Mouse (Mus musculus): ENCODE data around the gene Mphosph9. TPM values are rescaled to one million over a fixed set of nuclear protein-coding genes. Genes with fewer than 3 reads are reported as not detected.
A peak's percentile ranks its signal among the peaks of the same experiment; 100 is the strongest.
"Not testable (repeated sequence)": the region's sequence is repeated elsewhere in the genome, so short reads cannot be mapped to it uniquely, and the experiment has no call there.

Mphosph9 gene
- polyA plus RNA-seq (2012) = 0.28 and 0.32 TPM in 2 replicates

GRCm38 (mm10) chr5:124327510-124328364 lies at the start of gene Mphosph9, which contains the start of gene 2810006K23Rik:
TSS of gene Mphosph9 (minus strand) at chr5:124327972.
TSS of gene 2810006K23Rik (plus strand) at chr5:124328089.
- Histone ChIP-seq H3K4me1 (ENCODE audit: control insufficient read depth) (peaks cover 34% of the 10 kb centered on the region), H3K4me3 (replicated peaks) (peak within 1 kb of the TSS; percentile 72), H3K9me3 (ENCODE audit: control insufficient read depth, low read length) (no peaks in the 10 kb centered on the region), H3K36me3 (ENCODE audit: control insufficient read depth) (peaks cover 19% of the 10 kb centered on the region), H3K27me3 (ENCODE audit: control insufficient read depth) (no peaks in the 10 kb centered on the region)
- TF ChIP-seq GATA1 (IDR thresholded peaks at IDR 0.05; ENCODE audit: low read length) (no peak), TAL1 (IDR thresholded peaks at IDR 0.05; ENCODE audit: low read length) (no peak)

- peaks cover 90% of the 10 kb centered on the region for H3K36me3 ChIP-seq (ENCODE audit: control insufficient read depth)
- no peaks in the 10 kb centered on the region for H3K9me3 ChIP-seq (ENCODE audit: control insufficient read depth, low read length)
- no peaks in the 10 kb centered on the region for H3K27me3 ChIP-seq (ENCODE audit: control insufficient read depth)
- H3K4me1 ChIP-seq (ENCODE audit: control insufficient read depth) = no peaks in the 10 kb centered on the region
- no peak for TF ChIP-seq TAL1 (IDR thresholded peaks at IDR 0.05; ENCODE audit: low read length)
- no peak for TF ChIP-seq GATA1 (IDR thresholded peaks at IDR 0.05; ENCODE audit: low read length)
- H3K4me3 ChIP-seq (replicated peaks) = no peak overlapping the region
These were observed 49.4 kb upstream of the Mphosph9 start for GRCm38 (mm10) chr5:124377149-124377548.

GRCm38 (mm10) chr5:124376401-124376800 lies 48.6 kb upstream of the Mphosph9 start:
- TF ChIP-seq GATA1 (IDR thresholded peaks at IDR 0.05; ENCODE audit: low read length) (no peak), TAL1 (IDR thresholded peaks at IDR 0.05; ENCODE audit: low read length) (no peak)
- peaks cover 90% of the 10 kb centered on the region for H3K36me3 ChIP-seq (ENCODE audit: control insufficient read depth)
- no peaks in the 10 kb centered on the region for H3K9me3 ChIP-seq (ENCODE audit: control insufficient read depth, low read length)
- H3K4me1 ChIP-seq (ENCODE audit: control insufficient read depth) = no peaks in the 10 kb centered on the region
- H3K27me3 ChIP-seq (ENCODE audit: control insufficient read depth) = no peaks in the 10 kb centered on the region
- no peak overlapping the region for H3K4me3 ChIP-seq (replicated peaks)

- H3K4me1 ChIP-seq (ENCODE audit: control insufficient read depth) = no peaks in the 10 kb centered on the region
- H3K4me3 ChIP-seq (replicated peaks) = no peak overlapping the region
- no peaks in the 10 kb centered on the region for H3K9me3 ChIP-seq (ENCODE audit: control insufficient read depth, low read length)
- no peaks in the 10 kb centered on the region for H3K27me3 ChIP-seq (ENCODE audit: control insufficient read depth)
- TF ChIP-seq GATA1 (IDR thresholded peaks at IDR 0.05; ENCODE audit: low read length) (no peak), TAL1 (IDR thresholded peaks at IDR 0.05; ENCODE audit: low read length) (no peak)
- H3K36me3 ChIP-seq (ENCODE audit: control insufficient read depth) = peaks cover 89% of the 10 kb centered on the region
These were observed 46.5 kb upstream of the Mphosph9 start for GRCm38 (mm10) chr5:124374298-124374697.

- no peaks in the 10 kb centered on the region for H3K27me3 ChIP-seq (ENCODE audit: control insufficient read depth)
- no peaks in the 10 kb centered on the region for H3K4me1 ChIP-seq (ENCODE audit: control insufficient read depth)
- no peak overlapping the region for H3K4me3 ChIP-seq (replicated peaks)
- peaks cover 36% of the 10 kb centered on the region for H3K36me3 ChIP-seq (ENCODE audit: control insufficient read depth)
- TF ChIP-seq TAL1 (IDR thresholded peaks at IDR 0.05; ENCODE audit: low read length) (no peak), GATA1 (IDR thresholded peaks at IDR 0.05; ENCODE audit: low read length) (no peak)
- no peaks in the 10 kb centered on the region for H3K9me3 ChIP-seq (ENCODE audit: control insufficient read depth, low read length)
These were observed 38.9 kb upstream of the Mphosph9 start for GRCm38 (mm10) chr5:124366721-124367120.

GRCm38 (mm10) chr5:124365754-124366153 lies 38.0 kb upstream of the Mphosph9 start:
- TF ChIP-seq TAL1 (IDR thresholded peaks at IDR 0.05; ENCODE audit: low read length) = no peak
- TF ChIP-seq GATA1 (IDR thresholded peaks at IDR 0.05; ENCODE audit: low read length) = no peak
- Histone ChIP-seq H3K4me1 (ENCODE audit: control insufficient read depth) (peaks cover 2% of the 10 kb centered on the region; the same call in 1 of the 2 replicates), H3K36me3 (ENCODE audit: control insufficient read depth) (peaks cover 26% of the 10 kb centered on the region), H3K9me3 (ENCODE audit: control insufficient read depth, low read length) (no peaks in the 10 kb centered on the region), H3K4me3 (replicated peaks) (no peak overlapping the region), H3K27me3 (ENCODE audit: control insufficient read depth) (no peaks in the 10 kb centered on the region)

GRCm38 (mm10) chr5:124364173-124364918 lies 36.6 kb upstream of the Mphosph9 start:
- no peaks in the 10 kb centered on the region for H3K9me3 ChIP-seq (ENCODE audit: control insufficient read depth, low read length)
- peaks cover 13% of the 10 kb centered on the region for H3K36me3 ChIP-seq (ENCODE audit: control insufficient read depth)
- H3K27me3 ChIP-seq (ENCODE audit: control insufficient read depth) = no peaks in the 10 kb centered on the region
- peaks cover 2% of the 10 kb centered on the region; the same call in 1 of the 2 replicates for H3K4me1 ChIP-seq (ENCODE audit: control insufficient read depth)
- TF ChIP-seq TAL1 (IDR thresholded peaks at IDR 0.05; ENCODE audit: low read length) (no peak), GATA1 (IDR thresholded peaks at IDR 0.05; ENCODE audit: low read length) (no peak)
- no peak overlapping the region for H3K4me3 ChIP-seq (replicated peaks)

GRCm38 (mm10) chr5:124362982-124363381 lies 35.2 kb upstream of the Mphosph9 start, which contains the start of gene Cdk2ap1:
TSS of gene Cdk2ap1 (minus strand) at chr5:124363082.
- not testable (repeated sequence) for H3K9me3 ChIP-seq (ENCODE audit: control insufficient read depth, low read length); H3K27me3 ChIP-seq (ENCODE audit: control insufficient read depth); H3K4me3 ChIP-seq (replicated peaks); H3K36me3 ChIP-seq (ENCODE audit: control insufficient read depth); H3K4me1 ChIP-seq (ENCODE audit: control insufficient read depth)

GRCm38 (mm10) chr5:124359641-124360040 lies 31.9 kb upstream of the Mphosph9 start:
- Histone ChIP-seq H3K4me1 (ENCODE audit: control insufficient read depth) (peaks cover 9% of the 10 kb centered on the region), H3K9me3 (ENCODE audit: control insufficient read depth, low read length) (no peaks in the 10 kb centered on the region), H3K4me3 (replicated peaks) (no peak overlapping the region), H3K27me3 (ENCODE audit: control insufficient read depth) (no peaks in the 10 kb centered on the region), H3K36me3 (ENCODE audit: control insufficient read depth) (no peaks in the 10 kb centered on the region)
- no peak for TF ChIP-seq TAL1 (IDR thresholded peaks at IDR 0.05; ENCODE audit: low read length)
- TF ChIP-seq GATA1 (IDR thresholded peaks at IDR 0.05; ENCODE audit: low read length) = no peak
